Mouse (Mus musculus): ENCODE data around the gene Cyba. TPM values are rescaled to one million over a fixed set of nuclear protein-coding genes. Genes with fewer than 3 reads are reported as not detected.

Gene Cyba
- 138 TPM for total RNA-seq (2023)

GRCm38 (mm10) chr8:122432443-122433268 lies at the start of gene Cyba:
TSS of gene Cyba (minus strand) at chr8:122432930.

GRCm38 (mm10) chr8:122475580-122476320 lies 43.0 kb upstream of the Cyba start, which contains the start of the genes Rnf166 and Ctu2:
TSS of gene Rnf166 (minus strand) at chr8:122476064.
TSS of gene Ctu2 (plus strand) at chr8:122476143.

GRCm38 (mm10) chr8:122460524-122461472 lies 28.1 kb upstream of the Cyba start, which contains the start of gene Snai3:
TSS of gene Snai3 (minus strand) at chr8:122460733.

GRCm38 (mm10) chr8:122443262-122444006 lies 10.7 kb upstream of the Cyba start, which contains the start of gene Mvd:
TSS of gene Mvd (minus strand) at chr8:122443422.

GRCm38 (mm10) chr8:122421376-122422070 lies 11.2 kb downstream of the Cyba start, which contains the start of gene Il17c:
TSS of gene Il17c (plus strand) at chr8:122422020.

GRCm38 (mm10) chr8:122376365-122377231 lies 56.1 kb downstream of the Cyba start, which contains the start of gene Zc3h18:
TSS of gene Zc3h18 (plus strand) at chr8:122376609.

Other genes starting within 250 kb of the Cyba start
- 57.8 TPM for gene Zfpm1, start 150.8 kb downstream of the Cyba start, total RNA-seq (2023)
- not detected for gene Trhr2, start 72.2 kb downstream of the Cyba start, total RNA-seq (2023)
- gene Zc3h18, start 56.3 kb downstream of the Cyba start, total RNA-seq (2023): 112 TPM
- gene Il17c, start 10.9 kb downstream of the Cyba start, total RNA-seq (2023): not detected
- gene Mvd, start 10.5 kb upstream of the Cyba start, total RNA-seq (2023): 10.3 TPM
- gene Snai3, start 27.8 kb upstream of the Cyba start, total RNA-seq (2023): 1.4 TPM
- 65.4 TPM for gene Rnf166, start 43.1 kb upstream of the Cyba start, total RNA-seq (2023)
- gene Ctu2, start 43.2 kb upstream of the Cyba start, total RNA-seq (2023): 51.1 TPM
- gene Piezo1, start 118.4 kb upstream of the Cyba start, total RNA-seq (2023): 45.7 TPM
- 58.9 TPM for gene Cdt1, start 135.1 kb upstream of the Cyba start, total RNA-seq (2023)
- gene Aprt, start 144.0 kb upstream of the Cyba start, total RNA-seq (2023): 93.4 TPM
- 9.1 TPM for gene Galns, start 178.5 kb upstream of the Cyba start, total RNA-seq (2023)
- gene Trappc2l, start 178.7 kb upstream of the Cyba start, total RNA-seq (2023): 36.3 TPM
- not detected for gene Pabpn1l, start 189.8 kb upstream of the Cyba start, total RNA-seq (2023)

All from CD4-positive naive resting alpha-beta T cell, adult 57 days (primary cell).